Mouse (Mus musculus): Measurements from ENCODE around the gene Olfr1309.

DNA sequence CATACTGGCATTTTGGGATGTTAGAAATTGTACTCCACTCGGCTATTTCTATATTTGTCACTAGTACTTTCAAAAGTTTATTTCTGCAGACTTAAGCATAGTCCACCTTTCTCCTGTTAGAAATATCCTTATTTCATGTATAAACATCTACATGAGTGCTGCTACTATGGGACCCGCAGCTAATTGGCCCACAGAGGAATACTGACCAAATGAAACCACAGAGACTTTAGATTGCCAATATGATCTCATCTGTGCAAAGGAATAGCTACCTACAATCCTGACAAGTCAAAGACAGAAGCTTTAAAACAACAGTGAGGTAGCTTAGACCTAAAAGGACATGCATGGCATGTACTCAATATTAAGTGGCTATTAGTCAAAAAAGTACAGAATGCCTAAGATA, 34.2 kb upstream of the Olfr1309 start, which contains the start of gene Olfr1311:
- no peak for TF ChIP-seq CTCF (IDR thresholded peaks at IDR 0.05; ENCODE audit: control insufficient read depth, insufficient read depth, low read length)
- TF ChIP-seq POLR2A (IDR thresholded peaks at IDR 0.05; ENCODE audit: borderline replicate concordance, control insufficient read depth, low read depth, low read length): no peak
